Mouse (Mus musculus) heart, postnatal 0 days (tissue): ENCODE measurements around the gene Gcnt3.

Experiments used
- CTCF ChIP-seq: IDR thresholded peaks from 2 replicates; pipeline ENCODE4 v1.5.1; 2016; ENCODE audit warnings: antibody characterized with exemption, control low read depth, low read depth
- EP300 ChIP-seq: IDR thresholded peaks from 2 replicates; pipeline ENCODE4 v1.6.1; 2016; ENCODE audit warnings: antibody characterized with exemption, low read depth

GRCm38 (mm10) chr9:70010781-70011473, 27.0 kb downstream of the Gcnt3 start:
- TF ChIP-seq CTCF: no peak
- no peak for TF ChIP-seq EP300
